Mouse (Mus musculus): ENCODE data around the gene Usp22.

DNA sequence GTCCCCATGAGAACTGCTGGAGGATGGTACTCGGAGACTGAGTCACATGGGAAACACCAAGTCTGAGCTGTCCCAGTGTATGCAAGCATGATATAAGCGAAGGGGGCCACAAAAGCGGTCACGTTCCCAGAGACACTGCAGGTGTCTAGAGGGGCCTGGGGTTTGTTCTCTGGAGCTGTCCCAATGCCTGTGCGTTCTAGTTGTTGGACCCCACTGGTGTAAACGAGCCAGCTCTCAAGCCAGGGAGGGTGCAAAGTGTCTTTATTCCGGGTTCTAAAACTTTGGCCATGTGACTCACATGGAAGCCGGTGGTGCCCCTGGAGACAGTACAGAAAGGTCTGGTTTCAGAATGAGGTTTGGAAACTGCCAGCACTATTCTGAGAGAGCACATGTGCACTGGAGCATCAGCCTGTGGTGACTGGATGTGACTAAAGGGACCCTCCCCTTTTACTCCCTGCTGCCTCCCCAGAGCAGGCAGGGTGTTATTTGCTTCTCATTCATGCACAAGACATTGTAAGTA is 52.0 kb downstream of the Usp22 start:
- TF ChIP-seq CTCF (IDR thresholded peaks at IDR 0.05; ENCODE audit: borderline replicate concordance, control insufficient read depth, extremely low read depth, insufficient read depth, low read length, poor library complexity) (no peak), POLR2A (IDR thresholded peaks at IDR 0.05; ENCODE audit: control insufficient read depth, extremely low read depth, insufficient read depth, low read length, poor library complexity) (no peak)

Measured in thymus, adult 2 months (tissue).